Mouse (Mus musculus) neural tube, embryonic 13.5 days (tissue): ENCODE results near the gene Dpy30. TPM values are rescaled to one million over a fixed set of nuclear protein-coding genes. Genes with fewer than 3 reads are reported as not detected.
"Not testable (repeated sequence)": the region's sequence is repeated elsewhere in the genome, so short reads cannot be mapped to it uniquely, and the experiment has no call there.

Experiments used
- ATAC-seq: fragments of 200-750 bp; cut with Nextera tagmentation; 2 replicates; pipeline ENCODE4 v1.8.0; 2017; ENCODE audit warnings: low read depth, mild to moderate bottlenecking, moderate TSS enrichment, moderate library complexity
- H3K27ac ChIP-seq: fragments of 300-500 bp; sonication (generic); replicated peaks from 2 replicates; pipeline ENCODE4 v1.5.1; 2015; ENCODE audit warnings: moderate library complexity, mild to moderate bottlenecking, inconsistent platforms
- H3K27me3 ChIP-seq: fragments of 300-500 bp; sonication (generic); 2 replicates; pipeline ENCODE4 v1.6.1; 2015; ENCODE audit warnings: mild to moderate bottlenecking, inconsistent platforms
- H3K36me3 ChIP-seq: fragments of 300-500 bp; sonication (generic); 2 replicates; pipeline ENCODE4 v1.6.1; 2015; ENCODE audit warnings: mild to moderate bottlenecking, inconsistent platforms
- H3K4me1 ChIP-seq: fragments of 300-500 bp; sonication (generic); replicated peaks from 2 replicates; pipeline ENCODE4 v1.6.1; 2015; ENCODE audit warnings: inconsistent platforms
- H3K4me2 ChIP-seq: fragments of 300-500 bp; sonication (generic); 2 replicates; pipeline ENCODE4 v1.6.1; 2015; ENCODE audit warnings: inconsistent platforms, mild to moderate bottlenecking, moderate library complexity
- H3K4me3 ChIP-seq: fragments of 300-500 bp; sonication (generic); 2 replicates; pipeline ENCODE4 v1.5.1; 2015; ENCODE audit warnings: mild to moderate bottlenecking, inconsistent platforms
- H3K9ac ChIP-seq: fragments of 300-500 bp; sonication (generic); 2 replicates; pipeline ENCODE4 v1.6.1; 2015; ENCODE audit warnings: moderate library complexity, mild to moderate bottlenecking, inconsistent platforms
- H3K9me3 ChIP-seq: fragments of 300-500 bp; sonication (generic); 2 replicates; pipeline ENCODE4 v1.6.1; 2016; ENCODE audit warnings: inconsistent platforms
- WGBS: fragments of 180-500 bp; shearing (Covaris S2); methylation state at CpG from one replicate; pipeline ENCODE4 v1.1.7; 2015; 5-methylcytosine and 5-hydroxymethylcytosine counted together
- polyA plus RNA-seq: library from polyadenylated mRNA; unstranded; fragments of >200 nt; fragmentation: Nextera tagmentation; extraction: Ambion mirVana; gene quantifications from 2 replicates; pipeline ENCODE4 v1.2.1, GENCODE M21; 2015

Gene Dpy30
- polyA plus RNA-seq = 228 and 239 TPM in 2 replicates

- Histone ChIP-seq H3K27ac (no peak within 1 kb of the TSS), H3K4me1 (no peaks in the 10 kb centered on the region), H3K4me3 (no peak within 1 kb of the TSS), H3K9ac (no peak within 1 kb of the TSS), H3K4me2 (no peak within 1 kb of the TSS), H3K36me3 (no peaks in the 10 kb centered on the region), H3K9me3 (no peaks in the 10 kb centered on the region), H3K27me3 (no peaks in the 10 kb centered on the region)
- 84% methylated on average over 2 of the region's 2 CpGs for WGBS
- ATAC-seq = no peak
Measured at GRCm38 (mm10) chr17:74323844-74324243, at the start of gene Dpy30. Dpy30 (minus strand) TSS chr17:74323944.

- peaks cover 74% of the 10 kb centered on the region for H3K36me3 ChIP-seq
- H3K4me2 ChIP-seq = no peak overlapping the region
- 77% methylated on average over 1 of the region's 1 CpGs for WGBS
- no peaks in the 10 kb centered on the region for H3K27me3 ChIP-seq
- H3K27ac ChIP-seq = no peak overlapping the region
- H3K4me3 ChIP-seq = no peak overlapping the region
- no peak for ATAC-seq
- H3K9me3 ChIP-seq = no peaks in the 10 kb centered on the region
- no peak overlapping the region for H3K9ac ChIP-seq
- H3K4me1 ChIP-seq = no peaks in the 10 kb centered on the region
Measured at GRCm38 (mm10) chr17:74363592-74363991, 39.8 kb upstream of the Dpy30 start.

GRCm38 (mm10) chr17:74341151-74341550 lies 17.4 kb upstream of the Dpy30 start:
- Histone ChIP-seq H3K9me3 (no peaks in the 10 kb centered on the region), H3K4me3 (peak overlapping the region; percentile 83), H3K36me3 (peaks cover 15% of the 10 kb centered on the region; the same call in 1 of the 2 replicates), H3K4me1 (peaks cover 42% of the 10 kb centered on the region), H3K27me3 (no peaks in the 10 kb centered on the region), H3K4me2 (peak overlapping the region; percentile 68), H3K27ac (no peak overlapping the region), H3K9ac (peak overlapping the region; percentile 94)
- WGBS = 37% methylated on average over 5 of the region's 5 CpGs
- no peak for ATAC-seq

GRCm38 (mm10) chr17:74338937-74339804 lies 15.4 kb upstream of the Dpy30 start, which contains the start of gene Spast:
Spast (plus strand) TSS chr17:74338987.
- H3K9ac ChIP-seq = peak within 1 kb of the TSS; percentile 94
- WGBS = under 1% methylated on average over 74 of the region's 90 CpGs
- peak; percentile 76 for ATAC-seq
- peak within 1 kb of the TSS; percentile 68 for H3K4me2 ChIP-seq
- H3K4me1 ChIP-seq = peaks cover 42% of the 10 kb centered on the region
- H3K9me3 ChIP-seq = no peaks in the 10 kb centered on the region
- H3K27me3 ChIP-seq = no peaks in the 10 kb centered on the region
- peaks cover 10% of the 10 kb centered on the region; the same call in 1 of the 2 replicates for H3K36me3 ChIP-seq
- H3K4me3 ChIP-seq = peak within 1 kb of the TSS; percentile 83
- H3K27ac ChIP-seq = peak within 1 kb of the TSS; percentile 99

- H3K27ac ChIP-seq = peak overlapping the region; percentile 99
- peak overlapping the region; percentile 83 for H3K4me3 ChIP-seq
- H3K36me3 ChIP-seq = peaks cover 6% of the 10 kb centered on the region; the same call in 1 of the 2 replicates
- H3K27me3 ChIP-seq = no peaks in the 10 kb centered on the region
- ATAC-seq = peak; percentile 92
- peak overlapping the region; percentile 68 for H3K4me2 ChIP-seq
- H3K9me3 ChIP-seq = no peaks in the 10 kb centered on the region
- under 1% methylated on average over 37 of the region's 50 CpGs for WGBS
- peaks cover 42% of the 10 kb centered on the region for H3K4me1 ChIP-seq
- H3K9ac ChIP-seq = peak overlapping the region; percentile 94
Measured at GRCm38 (mm10) chr17:74338225-74338931, 14.6 kb upstream of the Dpy30 start.

GRCm38 (mm10) chr17:74331049-74331676 lies 7.4 kb upstream of the Dpy30 start:
- Histone ChIP-seq H3K9ac (no peak overlapping the region), H3K4me3 (no peak overlapping the region), H3K27me3 (no peaks in the 10 kb centered on the region), H3K36me3 (no peaks in the 10 kb centered on the region), H3K9me3 (no peaks in the 10 kb centered on the region), H3K27ac (no peak overlapping the region), H3K4me2 (no peak overlapping the region), H3K4me1 (no peaks in the 10 kb centered on the region)
- ATAC-seq = no peak
- 82% methylated on average over 9 of the region's 9 CpGs for WGBS

- H3K4me2 ChIP-seq, H3K9ac ChIP-seq, H3K4me3 ChIP-seq, H3K9me3 ChIP-seq, ATAC-seq, H3K27me3 ChIP-seq, H3K4me1 ChIP-seq, H3K36me3 ChIP-seq, H3K27ac ChIP-seq: not testable (repeated sequence)
- 42% methylated on average over 2 of the region's 2 CpGs for WGBS
Measured at GRCm38 (mm10) chr17:74328146-74328545, 4.4 kb upstream of the Dpy30 start.

- H3K9me3 ChIP-seq, ATAC-seq, H3K36me3 ChIP-seq, H3K4me1 ChIP-seq, H3K9ac ChIP-seq, H3K4me3 ChIP-seq, H3K4me2 ChIP-seq, H3K27me3 ChIP-seq, H3K27ac ChIP-seq: not testable (repeated sequence)
- WGBS = 85% methylated on average over 7 of the region's 7 CpGs
Measured at GRCm38 (mm10) chr17:74327195-74327594, 3.5 kb upstream of the Dpy30 start.

- H3K4me3 ChIP-seq = no peak overlapping the region
- H3K36me3 ChIP-seq = no peaks in the 10 kb centered on the region
- no peak overlapping the region for H3K27ac ChIP-seq
- no peak overlapping the region for H3K9ac ChIP-seq
- no peaks in the 10 kb centered on the region for H3K9me3 ChIP-seq
- H3K4me1 ChIP-seq = no peaks in the 10 kb centered on the region
- H3K27me3 ChIP-seq = no peaks in the 10 kb centered on the region
- no peak overlapping the region for H3K4me2 ChIP-seq
- 51% methylated on average over 5 of the region's 5 CpGs for WGBS
- ATAC-seq = no peak
Measured at GRCm38 (mm10) chr17:74322400-74323054, 1.2 kb downstream of the Dpy30 start.

GRCm38 (mm10) chr17:74318721-74319120 lies 5.0 kb downstream of the Dpy30 start:
- ATAC-seq = no peak
- peaks cover 5% of the 10 kb centered on the region; the same call in 1 of the 2 replicates for H3K36me3 ChIP-seq
- H3K27ac ChIP-seq = no peak overlapping the region
- 92% methylated on average over 6 of the region's 6 CpGs for WGBS
- H3K4me2 ChIP-seq = no peak overlapping the region
- peaks cover 25% of the 10 kb centered on the region for H3K4me1 ChIP-seq
- H3K9me3 ChIP-seq = no peaks in the 10 kb centered on the region
- H3K9ac ChIP-seq = no peak overlapping the region
- no peak overlapping the region for H3K4me3 ChIP-seq
- H3K27me3 ChIP-seq = no peaks in the 10 kb centered on the region

GRCm38 (mm10) chr17:74316309-74316863 lies 7.4 kb downstream of the Dpy30 start:
- peak overlapping the region; percentile 87 for H3K9ac ChIP-seq
- peaks cover 25% of the 10 kb centered on the region for H3K4me1 ChIP-seq
- H3K36me3 ChIP-seq = peaks cover 20% of the 10 kb centered on the region
- peak; percentile 95 for ATAC-seq
- peak overlapping the region; percentile 80 for H3K4me3 ChIP-seq
- H3K27me3 ChIP-seq = no peaks in the 10 kb centered on the region
- under 1% methylated on average over 48 of the region's 48 CpGs for WGBS
- peak overlapping the region; percentile 83 for H3K4me2 ChIP-seq
- peak overlapping the region; percentile 91 for H3K27ac ChIP-seq
- H3K9me3 ChIP-seq = no peaks in the 10 kb centered on the region
